Mouse (Mus musculus) embryonic stem cell, embryonic (primary cell): ENCODE data around the gene Ncam2.

Experiments
- CTCF ChIA-PET, 4 experiments: fragments of 300-600 bp in 2 of 4; fragments of 350-600 bp in 2 of 4; sonication (Branson Sonifier 250); formaldehyde crosslinking; loops; one replicate each; lab custom pipeline; 2022; ENCODE audit warnings: inconsistent platforms in 2 of 4; lab: Charles Lee
- POLR2A ChIA-PET, 4 experiments: fragments of 300-600 bp in 2 of 4; fragments of 350-600 bp in 2 of 4; sonication (Branson Sonifier 250); formaldehyde crosslinking; loops; one replicate each; lab custom pipeline; 2022; ENCODE audit warnings: antibody characterized with exemption in 4 of 4, inconsistent platforms in 1 of 4; lab: Charles Lee

Ncam2 gene

GRCm38 (mm10) chr16:81496111-81496510, 295.6 kb downstream of the Ncam2 start:
- CTCF ChIA-PET: no interaction called here
- POLR2A ChIA-PET: no interaction called here

GRCm38 (mm10) chr16:81502578-81502977, 302.1 kb downstream of the Ncam2 start:
- CTCF ChIA-PET: no interaction called here

GRCm38 (mm10) chr16:81536230-81536629, 335.7 kb downstream of the Ncam2 start:
- POLR2A ChIA-PET: no interaction called here
- CTCF ChIA-PET: interaction anchor here in 1 of 4 experiments (0.6 kb wide), 1 partner anchor 18 kb away, joined by 3 read pairs; no protein-coding TSS in a partner anchor

More at GRCm38 (mm10) chr16:81502578-81502977, 302.1 kb downstream of the Ncam2 start:
- POLR2A ChIA-PET: no interaction called here

GRCm38 (mm10) chr16:81587565-81588107, 387.1 kb downstream of the Ncam2 start:
- ChIA-PET CTCF (no interaction called here), POLR2A (no interaction called here)

DNA sequence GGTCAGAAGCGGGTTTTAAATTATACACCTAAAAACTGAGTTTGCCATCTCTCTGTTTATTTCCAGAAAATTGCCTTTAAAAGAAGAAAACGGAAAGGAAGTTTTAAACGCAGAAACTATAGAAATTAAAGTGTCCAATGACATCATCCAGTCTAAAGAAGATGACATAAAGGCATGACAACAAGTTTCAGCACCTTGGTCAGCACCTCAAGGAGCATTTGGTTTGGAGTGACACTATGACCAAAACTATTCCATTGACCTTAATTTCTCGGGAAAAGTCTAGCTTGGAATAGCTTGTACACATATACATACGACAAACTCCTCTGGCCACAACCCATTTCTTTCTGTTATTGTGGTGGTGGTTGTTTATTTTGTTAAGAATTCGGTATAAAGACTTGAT, 422.8 kb downstream of the Ncam2 start:
- CTCF ChIA-PET: no interaction called here
- POLR2A ChIA-PET: no interaction called here

GRCm38 (mm10) chr16:81623776-81624175, 423.3 kb downstream of the Ncam2 start:
- ChIA-PET CTCF (no interaction called here), POLR2A (no interaction called here)

DNA sequence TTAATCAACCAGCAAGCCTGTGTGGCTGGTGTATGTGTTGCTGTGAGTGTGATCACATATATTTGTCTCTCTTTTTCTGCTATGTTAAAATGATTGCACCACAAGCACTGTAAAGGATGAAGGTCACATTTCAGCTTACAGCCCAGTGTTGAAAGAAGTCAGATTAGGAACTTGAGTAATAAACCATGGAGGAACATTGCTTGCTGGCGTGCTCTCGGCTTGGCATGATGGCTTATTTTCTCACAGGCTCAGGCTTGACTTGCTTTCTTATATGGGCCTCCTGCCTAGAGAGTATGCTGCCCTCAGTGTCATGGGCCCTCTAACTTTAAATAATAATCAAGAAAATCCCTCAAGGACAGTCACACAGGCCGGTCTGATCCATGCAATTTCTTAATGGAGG, 449.8 kb downstream of the Ncam2 start:
- CTCF ChIA-PET: no interaction called here
- POLR2A ChIA-PET: no interaction called here

GRCm38 (mm10) chr16:81651550-81651949, 451.1 kb downstream of the Ncam2 start:
- ChIA-PET POLR2A (no interaction called here), CTCF (no interaction called here)

- CTCF ChIA-PET: no interaction called here
- POLR2A ChIA-PET: no interaction called here
These were observed 456.1 kb downstream of the Ncam2 start for GRCm38 (mm10) chr16:81656550-81656949.

- ChIA-PET POLR2A (no interaction called here), CTCF (no interaction called here)
These were observed 473.4 kb downstream of the Ncam2 start for GRCm38 (mm10) chr16:81673866-81674265.

DNA sequence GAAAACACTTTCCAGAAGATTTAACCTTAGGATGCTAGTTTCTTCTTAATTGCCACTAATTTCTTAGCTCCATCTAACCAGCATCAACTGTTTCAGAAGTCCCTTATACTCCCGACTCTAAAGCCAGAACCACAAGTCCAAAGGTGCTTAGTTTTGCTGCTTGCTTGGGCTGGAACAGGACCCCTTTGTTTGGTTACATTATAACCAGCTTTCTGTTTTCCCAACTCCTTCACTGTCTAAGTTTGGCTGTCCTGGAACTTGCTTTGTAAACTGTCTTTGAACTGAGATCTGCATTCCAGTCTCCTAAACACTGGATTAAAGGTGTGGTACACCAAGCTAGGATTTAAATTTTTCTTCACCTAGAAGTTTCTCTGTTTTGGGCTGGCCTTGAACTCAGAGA, 475.0 kb downstream of the Ncam2 start:
- CTCF ChIA-PET: no interaction called here

More for the DNA sequence above, 475.0 kb downstream of the Ncam2 start:
- POLR2A ChIA-PET: no interaction called here
